Mouse (Mus musculus) CH12.LX (cell line): ENCODE data around the gene Ggt5. TPM values are rescaled to one million over a fixed set of nuclear protein-coding genes. Genes with fewer than 3 reads are reported as not detected.

ENCODE experiments used
- DNase-seq: peaks from one replicate; pipeline ENCODE4 v3.0.0-alpha.2; 2013; ENCODE audit errors: extremely low read depth
- H3K27ac ChIP-seq: 2 replicates; pipeline ENCODE4 v1.5.1; 2012; ENCODE audit warnings: low read depth, mild to moderate bottlenecking, control low read depth, moderate library complexity; ENCODE audit not compliant: insufficient read depth
- H3K27me3 ChIP-seq: replicated peaks from 2 replicates; pipeline ENCODE3; 2012; ENCODE audit warnings: inconsistent platforms
- H3K36me3 ChIP-seq, 2 experiments: replicated peaks in 1 of 2; 2 replicates each; pipeline versions ENCODE3 to v1.6.1; 2012; ENCODE audit warnings: inconsistent platforms in 1 of 2, low read length in 1 of 2, mild to moderate bottlenecking in 1 of 2, mixed read lengths in 1 of 2, moderate library complexity in 1 of 2; ENCODE audit not compliant: control insufficient read depth in 1 of 2, insufficient read depth in 1 of 2
- H3K4me1 ChIP-seq, 2 experiments: 2 replicates each; pipeline ENCODE4 v1.6.1; 2012; ENCODE audit warnings: inconsistent platforms in 1 of 2, moderate library complexity in 1 of 2; ENCODE audit not compliant: insufficient read depth in 2 of 2, control insufficient read depth in 1 of 2
- H3K4me2 ChIP-seq: 2 replicates; pipeline ENCODE4 v1.6.1; 2012; ENCODE audit warnings: low read depth, mild to moderate bottlenecking, control low read depth; ENCODE audit not compliant: poor library complexity, insufficient read depth, severe bottlenecking
- H3K4me3 ChIP-seq, 3 experiments: fragments of 150-350 bp in 1 of 3; sonication (generic) in 1 of 3; replicated peaks in 1 of 3; 2 replicates each; pipeline versions ENCODE3 to v1.5.1; 2011 to 2012; ENCODE audit warnings: low read depth in 2 of 3, low read length in 2 of 3, mild to moderate bottlenecking in 2 of 3, moderate library complexity in 2 of 3, control low read depth in 1 of 3, improper control_type of control experiment in 1 of 3, inconsistent platforms in 1 of 3, mixed read lengths in 1 of 3; ENCODE audit not compliant: poor library complexity in 1 of 3
- H3K79me2 ChIP-seq: replicated peaks from 2 replicates; pipeline ENCODE4 v1.6.1; 2012; ENCODE audit warnings: mild to moderate bottlenecking, moderate library complexity; ENCODE audit not compliant: control insufficient read depth, poor library complexity, insufficient read depth, severe bottlenecking; ENCODE audit errors: extremely low read depth
- H3K9ac ChIP-seq: 2 replicates; pipeline ENCODE4 v1.6.1; 2012; ENCODE audit warnings: low read depth, mild to moderate bottlenecking, control low read depth, moderate library complexity; ENCODE audit not compliant: insufficient read depth
- H3K9me3 ChIP-seq: replicated peaks from 2 replicates; pipeline ENCODE3; 2012; ENCODE audit warnings: low read length, inconsistent platforms, mixed read lengths
- BHLHE40 ChIP-seq: IDR thresholded peaks from 2 replicates; pipeline ENCODE4 v1.6.1; 2011; ENCODE audit warnings: mild to moderate bottlenecking, low read depth, low read length, improper control_type of control experiment
- CHD2 ChIP-seq: IDR thresholded peaks from 2 replicates; pipeline ENCODE4 v1.6.1; 2011; ENCODE audit warnings: low read length, improper control_type of control experiment
- CTCF ChIP-seq, 2 experiments: IDR thresholded peaks in 1 of 2; conservative IDR thresholded peaks in 1 of 2; 2 replicates each; pipeline ENCODE4 v1.5.1; 2011 to 2012; ENCODE audit warnings: low read depth in 2 of 2, low read length in 2 of 2, improper control_type of control experiment in 1 of 2, inconsistent platforms in 1 of 2, mild to moderate bottlenecking in 1 of 2, moderate library complexity in 1 of 2
- JUN ChIP-seq: IDR thresholded peaks from 2 replicates; pipeline ENCODE4 v1.6.1; 2011; ENCODE audit warnings: low read depth, mild to moderate bottlenecking, low read length, improper control_type of control experiment, moderate library complexity; ENCODE audit not compliant: insufficient read depth
- JUND ChIP-seq: conservative IDR thresholded peaks from 2 replicates; pipeline ENCODE4 v1.6.1; 2011; ENCODE audit warnings: low read depth, low read length, improper control_type of control experiment
- KAT2A ChIP-seq: IDR thresholded peaks from 2 replicates; pipeline ENCODE4 v1.6.1; 2012; ENCODE audit warnings: low read length, improper control_type of control experiment, inconsistent platforms; ENCODE audit not compliant: insufficient replicate concordance
- MAFK ChIP-seq: IDR thresholded peaks from 2 replicates; pipeline ENCODE4 v1.6.1; 2011; ENCODE audit warnings: low read length, improper control_type of control experiment; ENCODE audit not compliant: insufficient replicate concordance
- MXI1 ChIP-seq: IDR thresholded peaks from 2 replicates; pipeline ENCODE4 v1.6.1; 2011; ENCODE audit warnings: mild to moderate bottlenecking, low read depth, low read length, improper control_type of control experiment
- PAX5 ChIP-seq: IDR thresholded peaks from 2 replicates; pipeline ENCODE4 v1.6.1; 2012; ENCODE audit warnings: low read length, inconsistent platforms, mixed read lengths
- RAD21 ChIP-seq: IDR thresholded peaks from 2 replicates; pipeline ENCODE4 v1.6.1; 2011; ENCODE audit warnings: low read depth, mild to moderate bottlenecking, low read length, improper control_type of control experiment, moderate library complexity
- SMC3 ChIP-seq: IDR thresholded peaks from 2 replicates; pipeline ENCODE4 v1.6.1; 2011; ENCODE audit warnings: low read depth, low read length, improper control_type of control experiment
- TCF12 ChIP-seq: IDR thresholded peaks from 2 replicates; pipeline ENCODE4 v1.6.1; 2014; ENCODE audit warnings: low read depth, mild to moderate bottlenecking, inconsistent platforms, low read length, improper control_type of control experiment
- ZC3H11A ChIP-seq: IDR thresholded peaks from 2 replicates; pipeline ENCODE4 v1.6.1; 2012; ENCODE audit warnings: low read depth, mild to moderate bottlenecking, inconsistent platforms, low read length, improper control_type of control experiment
- ZKSCAN1 ChIP-seq: IDR thresholded peaks from 2 replicates; pipeline ENCODE4 v1.6.1; 2012; ENCODE audit warnings: low read depth, inconsistent platforms, low read length, improper control_type of control experiment, borderline replicate concordance
- dilution Hi-C: fragments of 300-500 bp; cut with MboI; formaldehyde crosslinking; loops from 2 replicates; pipeline ENCODE4 v1.14.3; 2020; ENCODE audit warnings: low sequenced_read_pairs; ENCODE audit not compliant: extremely low pct_unique_long_range_greater_than_20kb, extremely low pct_ligation_motif_present
- in situ Hi-C: fragments of 300-500 bp; cut with MboI; formaldehyde crosslinking; loops from 3 replicates; pipeline ENCODE4 v1.14.3; 2019; ENCODE audit warnings: low sequenced_read_pairs, low pct_ligation_motif_present, low pct_unique_long_range_greater_than_20kb, mixed read lengths
- polyA plus RNA-seq: library from polyadenylated mRNA; unstranded; fragments of >175 nt; gene quantifications from 2 replicates; pipeline ENCODE4 v1.2.1, GENCODE M21; 2012; ENCODE audit warnings: low read depth; ENCODE audit not compliant: insufficient read length
- total RNA-seq, 2 experiments: library from RNA; depleted of rRNA; stranded (reverse); fragments of 300-350 nt in 1 of 2; fragments of >200 nt in 1 of 2; gene quantifications; 2 replicates each; pipeline ENCODE4 v1.2.3; 2012 to 2014

Gene Ggt5
- total and polyA plus RNA-seq, 3 experiments = not detected

DNA sequence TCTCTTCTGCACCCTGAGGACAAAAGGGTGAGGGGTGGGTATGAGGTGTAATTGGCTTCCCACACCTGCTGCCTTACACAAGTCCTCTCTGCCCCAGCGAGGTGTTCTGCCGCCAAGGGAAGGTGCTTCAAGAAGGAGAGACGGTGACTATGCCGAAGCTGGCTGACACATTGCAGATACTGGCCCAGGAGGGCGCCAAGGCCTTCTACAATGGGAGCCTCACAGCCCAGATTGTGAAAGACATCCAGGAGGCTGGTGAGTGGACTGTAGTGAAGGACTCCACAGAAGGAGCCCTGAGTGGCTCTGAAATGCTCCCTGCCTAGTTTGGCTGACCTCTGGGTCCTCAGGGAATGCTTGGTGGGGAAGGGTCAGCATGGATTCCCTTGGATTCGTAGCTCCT is 10.0 kb upstream of the Ggt5 start:
- no peaks in the 10 kb centered on the region for H3K9me3 ChIP-seq
- H3K4me3 ChIP-seq = no peak overlapping the region
- H3K36me3 ChIP-seq = peaks cover 0 to 3% of the 10 kb centered on the region in 2 experiments
- H3K4me1 ChIP-seq = peaks cover 4 to 6% of the 10 kb centered on the region in 2 experiments; a peak in 3 of 4 replicates
- no peak overlapping the region for H3K27ac ChIP-seq
- H3K27me3 ChIP-seq = peaks cover 4% of the 10 kb centered on the region
- dilution Hi-C loops = no loop called here
- no peak for TF ChIP-seq RAD21
- no peak for TF ChIP-seq ZKSCAN1
- TF ChIP-seq BHLHE40 = no peak
- TF ChIP-seq KAT2A = no peak
- TF ChIP-seq JUN = no peak
- TF ChIP-seq TCF12 = no peak
- TF ChIP-seq, all 38 proteins: peak for 0
- in situ Hi-C loops = loop anchor here (25.0 kb wide), 1 partner anchor 383 kb away; the partner anchor contains the start of gene Gm5134
- Histone ChIP-seq H3K9ac (no peak overlapping the region), H3K4me2 (no peak overlapping the region), H3K79me2 (no peaks in the 10 kb centered on the region)
- no peak for DNase-seq

GRCm38 (mm10) chr10:75585876-75586552 is 3.1 kb upstream of the Ggt5 start:
- TF ChIP-seq SMC3 (peak; percentile 89), CTCF (conservative IDR thresholded peaks at IDR 0.05 in 1 of 2, IDR thresholded peaks at IDR 0.05 in 1 of 2; ENCODE audit: low read depth in 2 of 2, low read length in 2 of 2) (peak; percentile 95 to 98), RAD21 (peak; percentile 97), PAX5 (no peak), ZC3H11A (peak; percentile 58), MXI1 (no peak), JUND (no peak)
- dilution Hi-C loops = no loop called here
- Histone ChIP-seq H3K27me3 (peaks cover 5% of the 10 kb centered on the region), H3K79me2 (no peaks in the 10 kb centered on the region), H3K4me3 (no peak overlapping the region), H3K9me3 (no peaks in the 10 kb centered on the region), H3K4me1 (peaks cover 11 to 38% of the 10 kb centered on the region in 2 experiments), H3K36me3 (no peaks in the 10 kb centered on the region), H3K9ac (no peak overlapping the region), H3K27ac (no peak overlapping the region), H3K4me2 (peak overlapping the region; percentile 37)
- peak; percentile 90 for DNase-seq
- in situ Hi-C loops = loop anchor here (10.0 to 25.0 kb wide), 3 partner anchors 49 to 376 kb away; partner anchors contain the start of genes Gm5134 and Gstt2

DNA sequence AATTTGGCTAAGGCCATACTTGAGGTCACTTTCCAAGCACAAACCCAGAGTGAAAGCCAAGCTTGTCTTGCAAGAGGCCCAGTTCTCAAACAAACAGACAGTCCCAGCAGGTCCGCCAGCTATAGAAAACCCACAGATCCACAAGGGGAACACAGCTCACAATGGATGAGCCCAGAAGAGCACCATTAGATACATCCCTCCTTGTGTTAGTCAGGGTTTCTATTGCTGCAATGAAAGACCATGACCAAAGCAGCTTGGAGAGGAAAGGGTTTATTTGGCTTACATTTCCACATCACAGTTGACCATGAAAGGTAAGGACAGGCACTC is 2.6 kb upstream of the Ggt5 start:
- no peaks in the 10 kb centered on the region for H3K9me3 ChIP-seq
- H3K27me3 ChIP-seq = peaks cover 5% of the 10 kb centered on the region
- H3K79me2 ChIP-seq = no peaks in the 10 kb centered on the region
- H3K27ac ChIP-seq = no peak overlapping the region
- TF ChIP-seq CHD2 = 0 out of 2 replicates have a peak, but pooled peaks have one; percentile 5
- TF ChIP-seq MAFK = no peak
- TF ChIP-seq, all 38 proteins: peak for 1
- Histone ChIP-seq H3K4me1 (peaks cover 14 to 43% of the 10 kb centered on the region in 2 experiments), H3K36me3 (no peaks in the 10 kb centered on the region), H3K4me2 (peak overlapping the region; percentile 9; the same call in 1 of the 2 replicates), H3K4me3 (no peak overlapping the region), H3K9ac (no peak overlapping the region)
- dilution Hi-C loops (no loop called here), in situ Hi-C loops (loop anchor here (10.0 to 25.0 kb wide), 3 partner anchors 48 to 376 kb away; partner anchors contain the start of genes Gm5134 and Gstt2)
- no peak for DNase-seq
